Mouse (Mus musculus) heart, postnatal 36 days (tissue): ENCODE measurements around the gene Sh3bp5l. TPM values are rescaled to one million over a fixed set of nuclear protein-coding genes. Genes with fewer than 3 reads are reported as not detected.
"Not testable (repeated sequence)": the region's sequence is repeated elsewhere in the genome, so short reads cannot be mapped to it uniquely, and the experiment has no call there.

ENCODE experiments used
- DNase-seq, 2 experiments: peaks; one replicate each; pipeline ENCODE4 v3.0.0; 2021 to 2022
- intact Hi-C: fragments of 180-260 bp; cut with DNase I; formaldehyde crosslinking; loops from one replicate; pipeline ENCODE4 v1.15.1; 2025
- total RNA-seq, 2 experiments: library from RNA; stranded (reverse); gene quantifications; 2 replicates each; pipeline ENCODE4 v1.2.3; 2021

Sh3bp5l gene
- total RNA-seq, 2 experiments from 2014 or later, result 34.5 to 35.5 TPM

DNA sequence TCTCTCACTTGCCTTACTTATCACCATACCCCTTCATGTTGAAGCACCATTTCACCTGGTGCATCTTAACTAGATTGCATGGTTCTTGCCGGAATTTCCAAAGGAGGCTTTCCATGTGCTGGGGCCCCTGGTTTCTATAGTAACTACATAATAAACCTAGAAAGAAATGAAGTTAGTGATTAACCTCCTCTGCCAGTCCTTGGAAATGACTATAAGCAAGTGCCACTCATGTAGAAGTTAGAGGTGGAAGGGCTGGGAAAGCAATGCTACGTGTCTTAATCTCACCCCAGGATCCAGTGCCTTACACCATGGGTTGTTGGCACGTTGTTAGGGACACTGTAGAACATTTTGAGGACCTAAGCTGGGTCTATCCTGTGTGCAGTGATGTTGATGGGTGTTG is 33.9 kb downstream of the Sh3bp5l start:
- intact Hi-C loops, result no loop called here
- DNase-seq, result no peak

DNA sequence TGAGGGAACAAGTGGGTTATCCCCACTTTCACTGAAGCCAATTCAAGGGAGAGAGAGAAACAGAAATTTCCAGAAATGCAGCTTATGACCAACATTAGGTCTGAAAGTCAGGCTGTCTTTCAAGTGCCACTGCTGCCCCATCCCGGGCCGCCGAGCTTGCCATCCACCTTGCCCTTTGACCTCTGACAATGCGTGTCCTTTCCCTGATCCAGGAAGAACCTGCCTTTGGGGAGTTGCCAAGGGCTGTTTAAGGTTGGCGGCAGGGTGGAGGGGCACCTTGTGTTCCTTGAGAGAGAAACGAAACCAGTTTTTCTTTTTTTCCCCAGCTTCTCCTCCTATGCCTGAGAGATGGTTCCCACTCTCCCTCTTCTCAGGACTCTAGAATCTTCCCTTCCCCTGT is 35.7 kb downstream of the Sh3bp5l start:
- intact Hi-C loops, DNase-seq: not testable (repeated sequence)

- no peak for DNase-seq
- intact Hi-C loops, result no loop called here
Measured at GRCm38 (mm10) chr11:58377273-58377672, 46.7 kb downstream of the Sh3bp5l start.

- DNase-seq, result no peak
- intact Hi-C loops, result no loop called here
Measured at GRCm38 (mm10) chr11:58377686-58378085, 47.2 kb downstream of the Sh3bp5l start.

DNA sequence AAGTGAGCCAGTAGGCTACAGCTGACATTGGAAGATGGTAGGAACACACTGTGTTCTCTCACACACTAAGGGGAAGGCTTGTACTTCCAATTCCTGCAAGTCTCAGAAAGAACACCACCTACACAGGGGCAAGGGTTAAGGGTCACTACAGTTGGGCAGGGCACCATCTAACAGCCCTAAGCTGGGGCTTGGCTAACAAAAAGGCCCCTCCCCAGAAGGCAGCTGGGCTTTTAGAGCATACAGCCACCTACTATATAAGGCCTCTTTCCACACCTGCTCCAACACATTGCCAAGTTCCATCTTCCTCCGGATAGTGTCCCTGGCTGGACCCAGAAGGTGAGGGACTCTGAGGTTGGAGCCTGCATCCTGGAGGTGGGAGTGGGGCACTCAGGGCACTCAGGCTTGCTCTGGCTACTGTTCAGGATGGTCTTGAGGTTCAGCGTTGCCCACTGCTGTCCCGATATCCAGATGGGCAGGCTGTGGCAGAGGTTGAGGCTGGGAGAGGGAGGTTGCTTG is 48.3 kb downstream of the Sh3bp5l start, which contains the start of gene Lypd8:
TSS of gene Lypd8 (plus strand) at position 281 of the 516 bp plus-strand sequence.
- intact Hi-C loops, result no loop called here
- no peak for DNase-seq

- intact Hi-C loops, result no loop called here
- DNase-seq, result no peak
Measured at GRCm38 (mm10) chr11:58379516-58379915, 49.0 kb downstream of the Sh3bp5l start.

DNA sequence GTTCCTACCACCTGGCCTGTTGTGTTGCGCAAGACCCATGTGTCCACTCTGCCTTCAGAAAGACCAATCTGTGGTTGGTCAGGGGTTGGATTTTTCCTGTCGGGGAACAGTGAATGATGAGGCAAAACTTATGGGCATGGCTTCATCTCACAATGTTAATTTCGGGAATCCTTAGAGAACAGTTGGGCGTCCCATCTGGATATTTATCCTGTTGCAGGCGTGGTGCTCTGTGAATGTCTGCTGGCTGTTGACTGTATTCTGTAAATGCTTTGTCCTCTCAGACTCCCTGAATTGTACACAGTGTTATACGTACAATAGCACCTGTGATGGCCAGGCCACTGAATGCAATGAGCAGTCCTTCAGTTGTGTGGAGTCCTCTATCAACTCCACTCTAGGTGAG is 51.9 kb downstream of the Sh3bp5l start:
- intact Hi-C loops, result no loop called here
- no peak for DNase-seq

Other genes with a start within 250 kb of the Sh3bp5l start
- gene Gm12248, start 237.6 kb upstream of the Sh3bp5l start, total RNA-seq, result not detected
- 10 to 100 TPM; 36.5 to 37.4 TPM for gene Cnot8, start 226.6 kb upstream of the Sh3bp5l start, total RNA-seq
- 1 to 10 TPM; 8.3 to 9.9 TPM for gene Gemin5, start 162.2 kb upstream of the Sh3bp5l start, total RNA-seq
- gene Mrpl22, start 159.1 kb upstream of the Sh3bp5l start, total RNA-seq, result 10 to 100 TPM; 50.3 to 53.8 TPM
- gene Igtp, start 131.2 kb upstream of the Sh3bp5l start, total RNA-seq, result 1 to 10 TPM; 8.7 to 9.2 TPM
- gene Irgm2, start 131.1 kb upstream of the Sh3bp5l start, total RNA-seq, result 10 to 100 TPM; 10.9 to 13.7 TPM
- gene 4930438A08Rik, start 55.9 kb upstream of the Sh3bp5l start, total RNA-seq, result not detected
- 1 to 10 TPM; 3.1 to 4.0 TPM for gene Zfp692, start 23.7 kb upstream of the Sh3bp5l start, total RNA-seq
- 10 to 100 TPM; 36.4 to 40.8 TPM for gene Zfp672, start 385 bp upstream of the Sh3bp5l start, total RNA-seq
- not detected for gene Lypd8, start 48.3 kb downstream of the Sh3bp5l start, total RNA-seq
- not detected for gene 1810065E05Rik, start 90.4 kb downstream of the Sh3bp5l start, total RNA-seq
- gene Gm12253, start 101.8 kb downstream of the Sh3bp5l start, total RNA-seq, result not detected
- not detected for gene Lypd9, start 122.2 kb downstream of the Sh3bp5l start, total RNA-seq
- not detected for gene Olfr30, start 131.5 kb downstream of the Sh3bp5l start, total RNA-seq
- not detected for gene Olfr332, start 161.8 kb downstream of the Sh3bp5l start, total RNA-seq
- gene Olfr331, start 171.8 kb downstream of the Sh3bp5l start, total RNA-seq, result not detected
- gene Olfr330, start 204.1 kb downstream of the Sh3bp5l start, total RNA-seq, result not detected
- gene Olfr329-ps, start 215.7 kb downstream of the Sh3bp5l start, total RNA-seq, result not detected
- not detected for gene Olfr328, start 224.9 kb downstream of the Sh3bp5l start, total RNA-seq
- under 1 TPM in 1 of 2 experiments, not detected in 1; 0.17 TPM for gene Olfr224, start 239.8 kb downstream of the Sh3bp5l start, total RNA-seq
- gene Olfr325, start 247.0 kb downstream of the Sh3bp5l start, total RNA-seq, result not detected